Mouse (Mus musculus) CH12.LX (cell line): ENCODE measurements around the gene Hsf5. TPM values are rescaled to one million over a fixed set of nuclear protein-coding genes. Genes with fewer than 3 reads are reported as not detected.

Source experiments
- DNase-seq: peaks from one replicate; pipeline ENCODE4 v3.0.0-alpha.2; 2013; ENCODE audit errors: extremely low read depth
- H3K27ac ChIP-seq: 2 replicates; pipeline ENCODE4 v1.5.1; 2012; ENCODE audit warnings: low read depth, mild to moderate bottlenecking, control low read depth, moderate library complexity; ENCODE audit not compliant: insufficient read depth
- H3K27me3 ChIP-seq: replicated peaks from 2 replicates; pipeline ENCODE3; 2012; ENCODE audit warnings: inconsistent platforms
- H3K36me3 ChIP-seq, 2 experiments: replicated peaks in 1 of 2; 2 replicates each; pipeline versions ENCODE3 to v1.6.1; 2012; ENCODE audit warnings: inconsistent platforms in 1 of 2, low read length in 1 of 2, mild to moderate bottlenecking in 1 of 2, mixed read lengths in 1 of 2, moderate library complexity in 1 of 2; ENCODE audit not compliant: control insufficient read depth in 1 of 2, insufficient read depth in 1 of 2
- H3K4me1 ChIP-seq, 2 experiments: 2 replicates each; pipeline ENCODE4 v1.6.1; 2012; ENCODE audit warnings: inconsistent platforms in 1 of 2, moderate library complexity in 1 of 2; ENCODE audit not compliant: insufficient read depth in 2 of 2, control insufficient read depth in 1 of 2
- H3K4me2 ChIP-seq: 2 replicates; pipeline ENCODE4 v1.6.1; 2012; ENCODE audit warnings: low read depth, mild to moderate bottlenecking, control low read depth; ENCODE audit not compliant: poor library complexity, insufficient read depth, severe bottlenecking
- H3K4me3 ChIP-seq, 3 experiments: fragments of 150-350 bp in 1 of 3; sonication (generic) in 1 of 3; replicated peaks in 1 of 3; 2 replicates each; pipeline versions ENCODE3 to v1.5.1; 2011 to 2012; ENCODE audit warnings: low read depth in 2 of 3, low read length in 2 of 3, mild to moderate bottlenecking in 2 of 3, moderate library complexity in 2 of 3, control low read depth in 1 of 3, improper control_type of control experiment in 1 of 3, inconsistent platforms in 1 of 3, mixed read lengths in 1 of 3; ENCODE audit not compliant: poor library complexity in 1 of 3
- H3K79me2 ChIP-seq: replicated peaks from 2 replicates; pipeline ENCODE4 v1.6.1; 2012; ENCODE audit warnings: mild to moderate bottlenecking, moderate library complexity; ENCODE audit not compliant: control insufficient read depth, poor library complexity, insufficient read depth, severe bottlenecking; ENCODE audit errors: extremely low read depth
- H3K9ac ChIP-seq: 2 replicates; pipeline ENCODE4 v1.6.1; 2012; ENCODE audit warnings: low read depth, mild to moderate bottlenecking, control low read depth, moderate library complexity; ENCODE audit not compliant: insufficient read depth
- H3K9me3 ChIP-seq: replicated peaks from 2 replicates; pipeline ENCODE3; 2012; ENCODE audit warnings: low read length, inconsistent platforms, mixed read lengths
- BHLHE40 ChIP-seq: IDR thresholded peaks from 2 replicates; pipeline ENCODE4 v1.6.1; 2011; ENCODE audit warnings: mild to moderate bottlenecking, low read depth, low read length, improper control_type of control experiment
- ELF1 ChIP-seq: IDR thresholded peaks from 2 replicates; pipeline ENCODE4 v1.6.1; 2014; ENCODE audit warnings: low read depth, mild to moderate bottlenecking, inconsistent platforms, low read length, improper control_type of control experiment
- EP300 ChIP-seq: IDR thresholded peaks from 2 replicates; pipeline ENCODE4 v1.6.1; 2011; ENCODE audit warnings: low read length, improper control_type of control experiment
- ETS1 ChIP-seq: conservative IDR thresholded peaks from 2 replicates; pipeline ENCODE4 v1.6.1; 2012; ENCODE audit warnings: low read depth, mild to moderate bottlenecking, inconsistent platforms, low read length, improper control_type of control experiment, moderate library complexity
- GABPA ChIP-seq: IDR thresholded peaks from 2 replicates; pipeline ENCODE4 v1.6.1; 2012; ENCODE audit warnings: low read depth, low read length, improper control_type of control experiment, inconsistent platforms; ENCODE audit not compliant: insufficient replicate concordance
- KAT2A ChIP-seq: IDR thresholded peaks from 2 replicates; pipeline ENCODE4 v1.6.1; 2012; ENCODE audit warnings: low read length, improper control_type of control experiment, inconsistent platforms; ENCODE audit not compliant: insufficient replicate concordance
- MXI1 ChIP-seq: IDR thresholded peaks from 2 replicates; pipeline ENCODE4 v1.6.1; 2011; ENCODE audit warnings: mild to moderate bottlenecking, low read depth, low read length, improper control_type of control experiment
- MYC ChIP-seq: IDR thresholded peaks from 2 replicates; pipeline ENCODE4 v1.6.1; 2011; ENCODE audit warnings: low read depth, mild to moderate bottlenecking, improper control_type of control experiment, low read length
- NELFE ChIP-seq: IDR thresholded peaks from 2 replicates; pipeline ENCODE4 v1.6.1; 2011; ENCODE audit warnings: low read depth, low read length, improper control_type of control experiment
- POLR2AphosphoS2 ChIP-seq: IDR thresholded peaks from 2 replicates; pipeline ENCODE4 v1.6.1; 2011; ENCODE audit warnings: low read depth, low read length, improper control_type of control experiment
- RAD21 ChIP-seq: IDR thresholded peaks from 2 replicates; pipeline ENCODE4 v1.6.1; 2011; ENCODE audit warnings: low read depth, mild to moderate bottlenecking, low read length, improper control_type of control experiment, moderate library complexity
- TBP ChIP-seq: conservative IDR thresholded peaks from 2 replicates; pipeline ENCODE4 v1.6.1; 2011; ENCODE audit warnings: low read depth, low read length, improper control_type of control experiment
- ZC3H11A ChIP-seq: IDR thresholded peaks from 2 replicates; pipeline ENCODE4 v1.6.1; 2012; ENCODE audit warnings: low read depth, mild to moderate bottlenecking, inconsistent platforms, low read length, improper control_type of control experiment
- ZMIZ1 ChIP-seq: IDR thresholded peaks from 2 replicates; pipeline ENCODE4 v1.6.1; 2012; ENCODE audit warnings: low read depth, mild to moderate bottlenecking, inconsistent platforms, low read length, improper control_type of control experiment
- ZNF384 ChIP-seq: IDR thresholded peaks from 2 replicates; pipeline ENCODE4 v1.6.1; 2012; ENCODE audit warnings: low read depth, low read length, improper control_type of control experiment, inconsistent platforms
- dilution Hi-C: fragments of 300-500 bp; cut with MboI; formaldehyde crosslinking; loops from 2 replicates; pipeline ENCODE4 v1.14.3; 2020; ENCODE audit warnings: low sequenced_read_pairs; ENCODE audit not compliant: extremely low pct_unique_long_range_greater_than_20kb, extremely low pct_ligation_motif_present
- in situ Hi-C: fragments of 300-500 bp; cut with MboI; formaldehyde crosslinking; loops from 3 replicates; pipeline ENCODE4 v1.14.3; 2019; ENCODE audit warnings: low sequenced_read_pairs, low pct_ligation_motif_present, low pct_unique_long_range_greater_than_20kb, mixed read lengths
- polyA plus RNA-seq: library from polyadenylated mRNA; unstranded; fragments of >175 nt; gene quantifications from 2 replicates; pipeline ENCODE4 v1.2.1, GENCODE M21; 2012; ENCODE audit warnings: low read depth; ENCODE audit not compliant: insufficient read length
- total RNA-seq, 2 experiments: library from RNA; depleted of rRNA; stranded (reverse); fragments of 300-350 nt in 1 of 2; fragments of >200 nt in 1 of 2; gene quantifications; 2 replicates each; pipeline ENCODE4 v1.2.3; 2012 to 2014

Gene Hsf5
- total and polyA plus RNA-seq, 3 experiments = 0.04 TPM; not detected in 2

DNA sequence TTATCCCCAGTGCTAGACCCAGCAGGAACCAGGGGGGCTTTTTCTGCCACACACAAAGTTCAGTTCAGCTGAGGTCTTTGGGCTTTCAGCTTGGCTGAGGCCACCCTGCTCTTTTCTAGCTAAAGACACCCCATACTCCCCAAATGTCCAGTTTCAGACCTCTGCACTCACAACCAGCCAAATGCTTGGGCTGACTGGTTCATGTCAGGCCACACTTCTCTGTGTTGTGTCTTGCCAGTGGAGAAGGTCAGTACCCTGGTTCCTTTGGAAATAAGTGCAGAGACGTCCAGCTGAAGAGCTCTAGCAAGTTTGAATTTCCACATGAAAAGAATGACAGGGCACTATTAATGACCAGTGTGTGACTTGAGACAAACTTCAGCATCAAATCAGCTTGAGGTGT, 37.3 kb upstream of the Hsf5 start:
- dilution Hi-C loops (no loop called here), in situ Hi-C loops (no loop called here)
- no peak for DNase-seq
- Histone ChIP-seq H3K4me2 (no peak overlapping the region), H3K9ac (no peak overlapping the region), H3K36me3 (no peaks in the 10 kb centered on the region), H3K4me3 (no peak overlapping the region), H3K79me2 (no peaks in the 10 kb centered on the region), H3K4me1 (peaks cover 17 to 32% of the 10 kb centered on the region in 2 experiments), H3K9me3 (no peaks in the 10 kb centered on the region), H3K27me3 (peaks cover 54% of the 10 kb centered on the region), H3K27ac (no peak overlapping the region)
- TF ChIP-seq KAT2A = no peak
- no peak for TF ChIP-seq GABPA
- no peak for TF ChIP-seq ZMIZ1
- TF ChIP-seq POLR2AphosphoS2 = no peak
- no peak for TF ChIP-seq TBP
- no peak for TF ChIP-seq MXI1
- TF ChIP-seq EP300 = no peak

DNA sequence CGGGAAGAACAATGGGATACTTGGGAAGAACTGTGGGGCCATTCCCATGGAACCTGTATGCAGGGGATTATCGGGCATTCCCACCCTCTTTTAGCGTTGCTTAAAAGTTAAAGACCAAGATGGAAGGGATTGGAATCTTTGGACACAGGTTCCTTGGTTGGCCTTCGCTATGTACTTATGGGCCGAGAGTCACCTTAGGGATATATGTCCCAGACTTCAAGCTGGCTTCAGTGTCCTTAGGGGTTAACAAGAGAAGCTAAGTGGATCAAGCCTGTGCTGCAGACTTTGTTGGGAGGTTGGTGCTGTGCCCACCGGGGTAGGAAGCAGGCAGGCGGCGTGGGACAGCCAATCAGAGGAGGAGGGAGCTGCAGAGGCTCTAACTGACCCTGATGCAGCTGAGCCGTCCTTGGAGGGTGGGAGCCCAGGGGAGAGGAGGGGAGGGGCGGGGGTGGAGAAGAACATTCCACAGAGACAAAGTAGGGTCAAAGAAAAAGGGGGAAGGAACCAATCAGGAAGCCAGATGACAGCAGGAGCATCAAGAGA, 36.4 kb upstream of the Hsf5 start:
- Histone ChIP-seq H3K4me2 (no peak overlapping the region), H3K4me3 (no peak overlapping the region), H3K79me2 (no peaks in the 10 kb centered on the region), H3K27ac (no peak overlapping the region), H3K4me1 (peaks cover 14 to 24% of the 10 kb centered on the region in 2 experiments), H3K9me3 (no peaks in the 10 kb centered on the region), H3K27me3 (peaks cover 54% of the 10 kb centered on the region), H3K36me3 (no peaks in the 10 kb centered on the region), H3K9ac (no peak overlapping the region)
- in situ Hi-C loops = no loop called here
- no peak for DNase-seq
- dilution Hi-C loops = no loop called here
- TF ChIP-seq ZNF384 = no peak
- TF ChIP-seq ZC3H11A = no peak
- TF ChIP-seq ELF1 = no peak
- no peak for TF ChIP-seq ETS1
- no peak for TF ChIP-seq BHLHE40
- TF ChIP-seq MYC = no peak
- no peak for TF ChIP-seq NELFE
- TF ChIP-seq RAD21 = no peak
